Mouse (Mus musculus) lung, postnatal 0 days (tissue): Measurements from ENCODE around the gene Akap17b.

ENCODE experiments used
- CTCF ChIP-seq: IDR thresholded peaks from 2 replicates; pipeline ENCODE4 v1.5.1; 2016; ENCODE audit warnings: antibody characterized with exemption, mild to moderate bottlenecking
- EP300 ChIP-seq: IDR thresholded peaks from 2 replicates; pipeline ENCODE4 v1.6.1; 2016; ENCODE audit warnings: antibody characterized with exemption, mild to moderate bottlenecking, control low read depth

GRCm38 (mm10) chrX:36676836-36677235 lies 31.6 kb upstream of the Akap17b start:
- TF ChIP-seq CTCF: no peak
- no peak for TF ChIP-seq EP300
